Mouse (Mus musculus) brain, embryonic 14.5 days (tissue): ENCODE measurements around the gene Hspb8. TPM values are rescaled to one million over a fixed set of nuclear protein-coding genes. Genes with fewer than 3 reads are reported as not detected.
"Not testable (repeated sequence)": the region's sequence is repeated elsewhere in the genome, so short reads cannot be mapped to it uniquely, and the experiment has no call there.

Experiments
- DNase-seq: peaks from one replicate; pipeline ENCODE4 v3.0.0-alpha.2; 2011; ENCODE audit warnings: low read depth
- CTCF ChIP-seq: fragments of 200-500 bp; IDR thresholded peaks from 2 replicates; pipeline ENCODE4 v1.5.1; 2012; ENCODE audit warnings: inconsistent platforms, mild to moderate bottlenecking, moderate library complexity, borderline replicate concordance; ENCODE audit not compliant: insufficient read depth, insufficient read length; ENCODE audit errors: extremely low read depth
- POLR2A ChIP-seq: fragments of 200-500 bp; IDR thresholded peaks from 2 replicates; pipeline ENCODE4 v1.6.1; 2012; ENCODE audit warnings: mild to moderate bottlenecking, inconsistent platforms, borderline replicate concordance; ENCODE audit not compliant: poor library complexity, insufficient read depth, insufficient read length, severe bottlenecking; ENCODE audit errors: extremely low read depth
- polyA plus RNA-seq: library from polyadenylated mRNA; depleted of rRNA; stranded (reverse); fragments of >200 nt; gene quantifications from 2 replicates; pipeline ENCODE4 v1.2.3, GENCODE M21; 2012

The Hspb8 gene
- polyA plus RNA-seq, 1 experiment = 7.8 TPM

- peak; percentile 27 for DNase-seq
- TF ChIP-seq CTCF (no peak), POLR2A (no peak)
These were observed 23.1 kb upstream of the Hspb8 start for GRCm38 (mm10) chr5:116445634-116446367.

GRCm38 (mm10) chr5:116444517-116444916, 21.9 kb upstream of the Hspb8 start:
- TF ChIP-seq POLR2A (no peak), CTCF (peak; percentile 37; the same call in 1 of the 2 replicates)
- no peak for DNase-seq

- DNase-seq = peak; percentile 80
- TF ChIP-seq CTCF (no peak), POLR2A (no peak)
These were observed 20.8 kb upstream of the Hspb8 start for GRCm38 (mm10) chr5:116443459-116443940.

GRCm38 (mm10) chr5:116442697-116443458, 20.2 kb upstream of the Hspb8 start:
- TF ChIP-seq POLR2A (no peak), CTCF (no peak)
- no peak for DNase-seq

- no peak for DNase-seq
- TF ChIP-seq CTCF (no peak), POLR2A (no peak)
These were observed 17.6 kb upstream of the Hspb8 start for GRCm38 (mm10) chr5:116440251-116440650.

- no peak for DNase-seq
- TF ChIP-seq CTCF (no peak), POLR2A (no peak)
These were observed 15.7 kb upstream of the Hspb8 start for GRCm38 (mm10) chr5:116438328-116438727.

GRCm38 (mm10) chr5:116436117-116436516, 13.5 kb upstream of the Hspb8 start:
- DNase-seq = no peak
- TF ChIP-seq CTCF (no peak), POLR2A (no peak)

- DNase-seq = peak; percentile 76
- TF ChIP-seq POLR2A = no peak
- peak; percentile 1; the same call in 1 of the 2 replicates for TF ChIP-seq CTCF
These were observed 12.5 kb upstream of the Hspb8 start for GRCm38 (mm10) chr5:116434976-116435850.

- DNase-seq = no peak
- TF ChIP-seq POLR2A (no peak), CTCF (no peak)
These were observed 10.2 kb upstream of the Hspb8 start for GRCm38 (mm10) chr5:116432871-116433270.

GRCm38 (mm10) chr5:116426701-116427100, 4.0 kb upstream of the Hspb8 start:
- no peak for DNase-seq
- TF ChIP-seq CTCF = no peak
- TF ChIP-seq POLR2A = no peak

- not testable (repeated sequence) for DNase-seq
These were observed 3.0 kb upstream of the Hspb8 start for GRCm38 (mm10) chr5:116425709-116426108.
